Mouse (Mus musculus): ENCODE results near the gene Glp2r. TPM values are rescaled to one million over a fixed set of nuclear protein-coding genes. Genes with fewer than 3 reads are reported as not detected.

The Glp2r gene
- total RNA-seq, 2 experiments from 2014 or later: not detected

DNA sequence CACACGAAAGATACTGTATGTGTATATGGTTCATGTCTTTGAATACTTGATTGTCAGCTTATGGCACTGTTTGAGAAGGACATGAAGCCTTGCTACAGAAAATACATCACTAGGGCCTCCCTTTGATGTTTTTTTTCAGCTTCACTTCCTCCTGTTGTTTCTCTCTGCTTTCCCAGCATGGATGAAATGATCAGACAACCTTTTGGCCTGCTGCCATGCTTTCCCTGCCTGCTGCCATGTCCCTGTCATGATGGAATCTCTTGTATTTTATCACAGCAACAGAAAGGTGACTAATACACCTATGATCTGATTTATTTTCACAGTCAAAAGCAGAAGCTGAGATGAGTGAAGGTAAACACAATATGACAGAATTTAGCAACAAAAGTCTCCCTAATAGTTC, 37.2 kb downstream of the Glp2r start:
- ATAC-seq (replicated peaks; ENCODE audit: low FRiP score, low TSS enrichment, poor library complexity, severe bottlenecking): no peak

DNA sequence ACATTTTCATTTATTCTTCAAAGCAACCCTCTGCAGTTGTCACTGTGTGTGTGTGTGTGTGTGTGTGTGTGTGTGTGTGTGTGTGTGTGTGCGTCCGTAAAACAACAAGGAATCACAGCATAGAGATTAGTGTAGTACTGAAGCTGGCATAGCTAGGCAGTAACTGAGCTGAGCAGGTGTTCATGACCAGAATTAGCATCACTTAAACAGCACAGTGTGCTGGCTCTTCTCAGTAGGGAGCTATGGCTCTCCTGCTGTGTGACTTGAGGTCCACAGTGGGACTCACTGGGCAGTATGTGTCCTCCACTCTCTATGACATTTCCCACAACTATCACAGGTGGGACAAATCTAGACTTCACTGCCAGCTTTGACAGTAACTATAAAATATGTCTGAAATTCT, 39.9 kb downstream of the Glp2r start:
- ATAC-seq (replicated peaks; ENCODE audit: low FRiP score, low TSS enrichment, poor library complexity, severe bottlenecking): no peak

DNA sequence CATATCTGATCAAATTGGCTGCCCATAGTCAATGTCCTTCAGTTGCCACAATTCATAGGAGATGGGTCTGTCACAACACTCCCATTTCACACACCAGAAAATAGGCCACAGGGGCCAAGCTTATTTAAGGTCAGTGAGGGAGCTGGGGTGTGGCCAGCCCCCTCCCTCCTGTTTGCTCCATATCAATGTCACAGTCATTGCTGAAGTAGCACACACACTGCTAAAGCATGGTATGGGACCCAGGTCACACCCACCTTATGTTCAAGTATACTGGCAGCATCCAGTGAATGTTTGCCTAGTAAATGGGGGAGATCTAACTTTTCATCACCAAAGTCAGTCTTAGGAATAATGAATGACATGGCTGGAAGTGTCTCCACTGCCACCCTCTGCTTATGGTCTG, 42.2 kb downstream of the Glp2r start:
- no peak for ATAC-seq (replicated peaks; ENCODE audit: low FRiP score, low TSS enrichment, poor library complexity, severe bottlenecking)

DNA sequence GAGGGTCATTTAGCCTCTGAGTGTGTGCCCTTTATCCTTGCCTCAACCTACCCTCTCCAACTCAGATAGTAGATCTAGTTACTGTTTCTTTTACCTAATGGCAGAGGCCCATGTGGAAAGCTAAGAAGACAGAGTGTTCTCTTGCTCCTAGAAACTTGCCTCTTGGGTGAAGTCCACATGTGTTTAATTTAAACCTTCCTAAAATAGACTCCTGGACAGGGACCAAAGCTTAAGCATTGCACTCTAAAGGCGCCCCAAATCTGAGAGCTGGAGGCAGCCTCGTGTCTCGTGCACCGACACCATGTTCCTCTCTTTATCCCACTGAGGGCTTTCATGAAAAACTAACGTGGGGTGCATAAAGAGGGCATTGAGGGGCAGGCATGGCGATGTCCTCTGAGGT, 43.9 kb downstream of the Glp2r start:
- ATAC-seq (replicated peaks; ENCODE audit: low FRiP score, low TSS enrichment, poor library complexity, severe bottlenecking): no peak

DNA sequence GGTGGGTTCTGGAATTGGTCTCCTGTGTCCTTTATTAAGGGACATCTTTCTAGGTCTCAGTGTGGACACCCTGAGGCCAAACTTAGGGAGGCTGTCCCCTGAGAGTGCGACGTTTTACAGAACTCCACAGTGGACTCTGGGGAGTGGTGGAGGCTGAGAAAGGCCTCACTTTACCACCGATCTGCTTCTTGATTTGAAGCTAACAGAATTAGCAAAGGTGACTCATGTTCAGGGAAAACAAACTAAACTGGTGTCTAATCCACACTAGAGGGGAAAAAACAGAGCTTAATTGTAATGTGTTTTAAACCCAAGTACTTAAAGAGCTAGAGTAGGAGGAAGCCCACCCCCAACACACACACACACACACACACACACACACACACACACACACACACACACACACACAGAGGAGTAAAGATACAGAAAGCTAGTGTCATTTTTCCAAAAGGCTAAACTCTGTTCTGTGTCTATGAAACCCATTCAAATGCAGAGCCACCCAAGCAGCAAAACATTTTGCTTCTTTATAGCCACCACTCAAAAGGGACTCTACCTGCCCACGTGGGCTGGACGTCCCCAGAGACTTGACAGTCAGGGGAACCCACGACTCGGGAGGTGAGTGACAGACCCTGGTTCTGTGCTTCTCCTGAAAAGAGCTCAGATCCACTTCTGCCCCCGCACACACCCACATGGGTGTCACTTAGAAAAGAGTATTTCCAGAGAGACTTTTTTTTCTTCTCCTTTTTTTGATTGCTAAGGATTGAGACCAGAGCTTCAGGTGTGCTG, 47.5 kb downstream of the Glp2r start:
- ATAC-seq (replicated peaks; ENCODE audit: low FRiP score, low TSS enrichment, poor library complexity, severe bottlenecking): no peak

DNA sequence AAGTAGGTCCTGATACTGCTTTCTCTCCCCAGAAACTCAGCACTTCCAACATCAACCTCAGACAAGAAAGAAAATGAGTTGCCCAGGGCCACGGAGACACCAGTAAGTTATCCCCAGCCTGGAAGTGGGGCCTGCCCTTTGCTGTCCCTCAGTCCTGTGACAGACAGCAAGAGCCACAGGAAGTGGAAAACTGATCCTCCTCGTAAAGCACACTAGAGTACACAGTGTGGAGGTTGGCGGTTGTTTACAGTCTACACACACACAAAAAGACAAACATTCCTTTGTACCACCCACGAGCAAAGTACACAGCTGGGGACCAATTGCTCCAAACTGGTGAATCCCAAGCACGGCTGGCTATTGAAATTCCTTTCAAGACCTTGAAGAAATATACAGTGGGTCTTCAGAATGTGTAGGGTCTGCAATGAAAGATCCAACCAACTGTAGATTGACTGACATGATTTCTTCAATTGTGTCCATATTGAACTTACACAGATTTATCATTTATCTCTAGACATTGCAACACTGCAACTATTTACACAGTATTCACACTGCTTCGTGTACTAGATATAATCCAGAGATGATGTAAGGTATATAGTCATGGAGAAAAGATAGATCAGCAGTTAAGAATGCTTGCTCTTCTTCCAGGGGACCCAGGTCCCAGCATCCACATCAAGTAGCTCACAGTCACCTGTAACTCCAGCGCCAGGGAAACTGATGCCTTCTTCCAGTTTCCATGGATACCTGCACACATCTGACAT, 48.4 kb downstream of the Glp2r start:
- no peak for ATAC-seq (replicated peaks; ENCODE audit: low FRiP score, low TSS enrichment, poor library complexity, severe bottlenecking)

DNA sequence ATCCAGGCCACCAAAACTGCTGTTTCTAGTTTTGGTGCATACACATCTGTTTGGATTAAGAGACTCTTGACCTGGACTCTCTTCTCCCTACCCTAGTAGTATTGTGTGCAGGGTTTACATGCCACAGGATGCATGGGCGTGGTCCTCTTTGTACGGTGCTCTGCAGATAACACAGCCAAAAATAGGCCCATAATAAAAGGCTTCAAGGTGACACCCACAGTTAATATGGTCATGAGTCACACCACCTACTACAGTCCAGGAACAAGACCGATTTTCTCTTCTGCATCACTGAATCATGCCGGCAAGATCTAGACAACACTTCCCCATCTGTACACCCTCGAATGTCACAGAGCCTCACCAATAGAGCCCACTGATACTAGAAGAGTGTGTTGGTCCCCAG, 49.5 kb downstream of the Glp2r start:
- ATAC-seq (replicated peaks; ENCODE audit: low FRiP score, low TSS enrichment, poor library complexity, severe bottlenecking): no peak

DNA sequence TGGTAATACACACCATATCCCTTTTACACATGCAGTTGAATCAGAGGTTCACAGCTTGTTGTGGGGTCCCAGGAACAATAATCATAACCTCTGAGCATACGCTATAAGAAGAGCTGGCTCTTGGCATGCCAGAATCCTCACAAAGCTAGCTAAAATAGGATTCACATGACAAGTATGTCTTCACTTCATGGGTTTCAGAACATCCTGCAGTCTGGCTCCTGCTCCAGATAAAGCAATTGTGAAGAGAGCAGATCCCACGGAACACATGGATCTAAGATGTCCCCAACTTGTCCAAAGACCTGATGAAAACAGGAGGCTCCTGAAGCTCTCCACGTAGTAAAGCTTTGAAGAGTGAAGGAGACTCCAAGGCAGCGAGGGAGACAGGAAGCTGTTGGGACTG, 55.6 kb downstream of the Glp2r start:
- ATAC-seq (replicated peaks; ENCODE audit: low FRiP score, low TSS enrichment, poor library complexity, severe bottlenecking): no peak

DNA sequence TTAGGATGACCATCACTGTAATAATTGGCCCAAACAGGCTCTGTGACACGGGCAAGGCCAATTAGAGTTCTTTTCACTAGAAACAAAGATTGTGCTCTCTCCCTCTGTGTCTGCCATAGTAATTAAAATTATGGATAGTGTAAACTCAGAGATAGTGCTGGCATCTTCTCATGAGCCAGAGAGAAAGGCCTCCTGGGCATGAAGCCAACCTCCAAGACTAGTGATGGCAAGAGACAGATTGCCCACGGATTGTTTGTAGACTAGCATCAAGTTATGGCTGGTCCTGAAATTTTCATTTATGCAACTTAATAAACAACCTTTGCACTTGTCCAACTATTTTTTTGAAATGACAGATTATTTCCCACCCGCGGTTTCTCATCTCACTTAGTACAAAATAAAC, 58.0 kb downstream of the Glp2r start:
- ATAC-seq (replicated peaks; ENCODE audit: low FRiP score, low TSS enrichment, poor library complexity, severe bottlenecking): no peak

DNA sequence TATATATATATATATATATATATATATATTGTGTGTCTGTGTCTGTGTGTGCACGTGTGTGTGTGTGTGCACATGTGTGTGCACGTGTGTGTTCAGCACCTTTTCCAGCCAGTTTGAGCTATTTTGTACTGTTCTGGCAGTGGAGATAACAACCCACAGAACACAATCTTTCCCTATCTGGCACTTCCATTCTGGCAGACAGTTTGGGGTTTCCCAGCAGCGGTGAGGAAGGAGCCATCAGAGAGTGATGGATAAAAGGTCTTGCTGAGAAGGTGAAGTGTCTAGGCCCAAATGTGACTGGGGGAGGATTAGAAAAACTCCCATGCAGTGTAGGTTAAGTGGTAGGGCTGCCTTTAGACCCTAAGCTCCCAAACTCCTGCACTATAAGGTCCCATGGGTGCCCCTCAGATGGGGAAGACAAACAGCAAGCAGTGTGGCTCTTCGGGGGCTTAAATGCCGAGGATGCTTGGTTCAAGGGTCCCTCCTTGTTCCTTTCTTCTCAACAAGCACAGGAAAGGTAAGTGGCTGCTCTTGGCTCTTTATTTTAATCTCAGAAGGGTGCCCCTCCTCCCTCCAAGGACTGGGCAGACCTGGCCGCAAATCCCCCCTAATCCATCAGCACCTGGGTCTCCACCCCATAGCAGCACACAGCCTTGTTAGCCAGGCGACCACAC, 76.1 kb downstream of the Glp2r start, which contains the start of gene Rcvrn:
Gene Rcvrn, plus strand, starts transcription at position 624 of the 674 bp plus-strand sequence.
- peak; percentile 47; the same call in 1 of the 2 replicates for ATAC-seq (replicated peaks; ENCODE audit: low FRiP score, low TSS enrichment, poor library complexity, severe bottlenecking)

DNA sequence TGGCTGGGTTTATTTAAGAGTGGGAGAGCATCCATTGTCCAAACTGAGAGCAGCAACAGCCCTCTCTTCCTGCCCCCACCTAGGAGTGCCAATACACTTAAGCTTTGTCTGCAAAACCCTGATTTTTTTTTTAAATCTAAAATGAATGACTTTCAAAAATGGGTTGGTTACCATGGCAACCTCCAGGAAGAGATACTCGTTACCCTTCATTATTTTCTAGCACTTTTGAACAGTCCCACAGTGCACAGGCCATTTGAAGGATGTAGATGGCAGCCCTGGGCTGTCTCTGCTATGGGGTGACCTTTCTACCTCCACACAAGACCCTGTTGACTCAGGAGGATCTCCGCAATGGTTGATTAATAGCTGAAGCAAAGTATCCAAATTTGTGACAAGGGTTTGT, 84.8 kb downstream of the Glp2r start:
- no peak for ATAC-seq (replicated peaks; ENCODE audit: low FRiP score, low TSS enrichment, poor library complexity, severe bottlenecking)

DNA sequence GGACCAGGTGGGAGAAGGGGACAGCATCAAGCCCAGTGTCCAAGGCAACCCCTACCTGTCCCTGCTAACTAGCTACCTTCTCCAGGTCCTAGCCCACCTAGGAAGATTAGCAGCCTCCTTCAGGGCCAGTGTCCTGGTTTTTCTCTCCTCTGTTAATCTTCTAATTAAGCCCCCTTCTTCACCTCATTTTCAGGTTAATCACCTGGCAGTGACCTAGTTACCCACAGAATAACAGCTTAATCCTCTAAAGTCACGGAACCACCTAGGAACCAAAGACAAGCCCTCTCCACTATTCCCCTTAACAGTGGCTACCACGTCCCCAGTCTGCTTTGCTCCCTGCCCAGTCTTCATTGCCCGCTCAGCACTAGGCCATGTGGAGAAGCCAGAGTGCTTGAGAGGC, 89.1 kb downstream of the Glp2r start:
- no peak for ATAC-seq (replicated peaks; ENCODE audit: low FRiP score, low TSS enrichment, poor library complexity, severe bottlenecking)

DNA sequence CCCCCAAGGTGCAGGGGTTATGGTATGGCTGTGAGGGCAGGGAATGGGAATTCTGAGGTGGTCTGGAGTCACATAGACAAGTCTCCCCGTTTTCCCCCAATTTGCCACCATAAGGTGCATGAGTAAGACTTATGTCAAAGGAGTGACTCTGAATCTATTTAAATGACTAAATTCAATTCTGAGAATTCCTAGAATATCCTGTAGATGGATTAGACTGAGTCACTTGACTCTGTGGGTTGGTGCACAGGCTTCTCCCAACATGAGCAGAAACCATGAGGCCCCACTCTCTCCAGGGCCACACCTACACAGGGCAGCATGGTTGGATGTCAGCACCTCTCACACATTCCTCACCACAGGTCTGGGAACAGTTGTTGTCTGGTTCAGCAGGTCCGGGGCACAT, 91.0 kb downstream of the Glp2r start:
- ATAC-seq (replicated peaks; ENCODE audit: low FRiP score, low TSS enrichment, poor library complexity, severe bottlenecking): no peak

DNA sequence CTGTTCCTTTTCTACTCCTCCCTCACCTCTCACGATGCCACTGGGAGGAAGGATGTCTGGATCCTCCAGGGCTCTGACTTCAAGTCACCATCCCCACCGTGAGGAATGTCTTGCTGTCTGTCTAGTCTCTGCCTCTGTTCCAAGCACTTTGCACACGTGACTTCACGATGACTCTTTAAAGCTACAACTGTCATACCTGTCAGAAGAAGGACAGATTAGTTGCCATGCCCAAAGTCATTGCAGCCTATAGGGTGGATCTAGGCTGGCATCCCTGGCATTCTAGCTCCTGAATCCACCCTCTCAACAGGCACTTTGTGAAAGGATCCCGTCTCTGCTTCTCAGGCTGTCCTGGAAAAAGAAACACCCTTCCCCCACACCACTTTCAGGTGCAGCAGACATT, 91.7 kb downstream of the Glp2r start:
- ATAC-seq (replicated peaks; ENCODE audit: low FRiP score, low TSS enrichment, poor library complexity, severe bottlenecking): no peak

DNA sequence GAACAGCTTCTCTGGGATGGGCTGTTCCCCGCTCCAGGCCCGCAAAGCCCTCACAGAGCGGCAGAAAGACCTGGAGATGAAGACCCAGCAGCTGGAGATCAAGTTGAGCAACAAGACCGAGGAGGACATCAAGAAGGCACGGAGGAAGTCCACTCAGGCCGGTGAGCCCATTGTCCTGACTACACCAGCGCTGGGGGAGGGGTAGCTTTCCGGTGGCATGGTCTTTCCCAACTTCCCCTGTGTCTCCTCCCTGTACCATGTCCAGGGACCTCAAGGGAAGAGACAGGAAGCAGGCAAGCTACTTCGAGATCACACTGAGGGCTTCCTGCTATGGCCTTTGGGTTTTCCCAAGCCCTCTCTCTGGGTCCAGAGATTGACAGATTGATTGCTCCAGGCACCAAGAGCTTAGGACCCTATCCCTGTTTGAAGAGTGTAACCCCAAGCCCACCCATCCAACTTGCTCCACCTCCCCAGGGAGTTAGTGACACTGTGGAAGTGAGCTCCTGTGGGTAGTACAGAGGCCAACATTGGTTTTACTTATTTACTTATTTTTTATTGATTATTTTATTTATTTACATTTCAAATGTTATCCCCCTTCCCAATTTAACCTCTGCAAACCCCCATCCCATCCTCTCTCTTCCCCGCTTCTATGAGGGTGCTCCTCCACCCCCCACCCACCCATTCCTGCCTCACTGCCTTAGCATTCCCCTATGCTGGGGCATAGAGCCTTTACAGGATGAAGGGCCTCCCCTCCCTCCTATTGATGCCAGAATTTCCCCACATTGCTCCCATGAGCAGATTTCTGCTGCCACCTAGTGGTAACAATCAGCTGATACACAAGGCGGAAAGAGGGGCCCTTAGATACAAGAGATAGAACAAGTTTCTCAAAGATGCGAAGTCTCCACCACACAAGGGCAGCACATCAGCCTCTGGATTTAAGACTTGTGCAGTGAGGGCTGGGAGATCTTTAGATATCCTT, 95.1 kb downstream of the Glp2r start:
- 0 out of 2 replicates have a peak, but pooled peaks have one; percentile 61 for ATAC-seq (replicated peaks; ENCODE audit: low FRiP score, low TSS enrichment, poor library complexity, severe bottlenecking)

DNA sequence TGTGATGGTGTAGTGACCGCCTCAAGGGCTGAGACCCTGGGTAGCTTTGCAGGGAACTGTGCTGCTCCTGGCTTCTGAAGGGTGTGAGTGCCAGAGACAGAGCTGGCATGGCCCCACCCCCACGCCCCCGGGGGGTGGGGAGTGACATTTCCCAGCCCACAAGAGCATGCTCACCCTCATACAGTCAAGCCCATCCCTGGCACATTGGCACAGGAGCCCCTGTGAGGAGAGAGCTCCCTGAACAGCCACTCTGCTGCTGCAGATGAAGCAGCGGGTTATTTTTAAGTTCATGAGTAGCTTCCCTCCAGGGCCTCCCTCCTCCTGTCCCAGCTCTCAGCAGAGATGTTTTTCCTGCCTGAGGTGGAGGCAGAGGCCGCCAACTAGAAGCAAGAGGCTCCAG, 98.8 kb downstream of the Glp2r start:
- ATAC-seq (replicated peaks; ENCODE audit: low FRiP score, low TSS enrichment, poor library complexity, severe bottlenecking): no peak

DNA sequence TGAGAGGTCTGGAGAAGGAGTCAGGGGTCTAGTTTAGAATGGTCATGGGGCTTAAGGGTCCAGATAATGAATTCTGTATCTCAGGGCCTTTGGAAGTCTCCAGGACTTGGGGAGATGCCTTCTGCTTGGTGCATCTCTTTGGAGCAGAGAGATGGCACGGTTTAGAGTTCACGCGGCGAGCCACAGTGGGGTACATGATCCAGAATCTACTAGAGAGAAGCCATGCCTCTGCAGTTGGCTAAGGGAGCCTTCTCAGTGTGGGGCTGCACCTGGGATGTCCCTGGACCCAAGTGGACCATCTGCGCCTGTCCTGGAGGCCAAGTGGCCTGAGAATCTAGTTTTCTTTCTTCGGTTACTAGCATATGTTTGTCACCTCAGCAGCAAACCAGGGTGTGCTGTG, 100.9 kb downstream of the Glp2r start:
- ATAC-seq (replicated peaks; ENCODE audit: low FRiP score, low TSS enrichment, poor library complexity, severe bottlenecking): no peak

DNA sequence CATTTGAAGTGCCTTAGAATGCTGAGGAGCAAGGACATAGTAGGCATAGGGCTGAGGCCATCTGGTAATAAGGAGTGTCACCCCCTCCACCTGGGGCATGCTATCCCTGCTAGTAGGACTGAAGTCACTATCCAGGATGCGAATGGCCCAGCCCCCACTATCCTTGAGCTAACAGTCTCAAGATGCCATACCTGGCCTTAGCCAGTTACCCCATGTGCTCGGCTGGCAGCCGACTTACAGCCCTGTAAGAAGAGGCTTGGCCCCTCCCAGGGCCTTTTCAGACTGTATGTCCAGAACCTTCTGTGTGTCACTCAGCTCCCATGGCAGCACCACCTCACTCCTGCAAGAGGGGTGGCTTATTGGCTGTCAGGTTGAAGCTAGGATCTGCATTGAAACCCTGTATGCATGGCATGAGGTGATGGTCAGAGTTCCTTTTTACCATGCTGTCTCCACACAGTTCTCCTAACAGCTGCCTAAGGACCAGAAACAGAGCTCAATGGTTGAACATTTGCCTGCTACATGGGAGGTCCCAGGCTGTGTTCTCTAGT, 102.4 kb downstream of the Glp2r start:
- ATAC-seq (replicated peaks; ENCODE audit: low FRiP score, low TSS enrichment, poor library complexity, severe bottlenecking): no peak
